Mouse (Mus musculus) ES-E14 (cell line): ENCODE data around the gene Ddc. TPM values are rescaled to one million over a fixed set of nuclear protein-coding genes. Genes with fewer than 3 reads are reported as not detected.

Source experiments
- DNase-seq: peaks from one replicate; pipeline ENCODE4 v3.0.0-alpha.2; 2013; ENCODE audit warnings: low read depth, low spot score
- H3K27ac ChIP-seq: 2 replicates; pipeline ENCODE4 v1.5.1; 2012; ENCODE audit warnings: low read depth, mild to moderate bottlenecking, low read length, moderate library complexity, mixed read lengths; ENCODE audit not compliant: poor library complexity, insufficient read depth, severe bottlenecking
- H3K36me3 ChIP-seq: 2 replicates; pipeline ENCODE4 v1.6.1; 2012; ENCODE audit warnings: mild to moderate bottlenecking, low read length, moderate library complexity, mixed read lengths; ENCODE audit not compliant: control insufficient read depth, poor library complexity, insufficient read depth, severe bottlenecking
- H3K4me1 ChIP-seq, 2 experiments: fragments of 150-350 bp in 1 of 2; sonication (generic) in 1 of 2; 2 replicates each; pipeline ENCODE4 v1.6.1; 2012; ENCODE audit warnings: low read length in 2 of 2, mild to moderate bottlenecking in 1 of 2, mixed read lengths in 1 of 2; ENCODE audit not compliant: control insufficient read depth in 2 of 2, insufficient read depth in 2 of 2, poor library complexity in 1 of 2
- H3K4me3 ChIP-seq, 2 experiments: fragments of 150-350 bp in 1 of 2; sonication (generic) in 1 of 2; 2 replicates each; pipeline ENCODE4 v1.5.1; 2012; ENCODE audit warnings: low read length in 2 of 2, low read depth in 1 of 2, mild to moderate bottlenecking in 1 of 2, mixed read lengths in 1 of 2; ENCODE audit not compliant: insufficient read depth in 1 of 2, poor library complexity in 1 of 2, severe bottlenecking in 1 of 2
- H3K9ac ChIP-seq: 2 replicates; pipeline ENCODE4 v1.6.1; 2012; ENCODE audit warnings: low read depth, mild to moderate bottlenecking, low read length, mixed read lengths; ENCODE audit not compliant: poor library complexity, insufficient read depth, severe bottlenecking
- H3K9me3 ChIP-seq: fragments of 150-350 bp; sonication (generic); 2 replicates; pipeline ENCODE4 v1.6.1; 2012; ENCODE audit warnings: low read depth, mild to moderate bottlenecking, low read length; ENCODE audit not compliant: control insufficient read depth, insufficient read depth
- CHD2 ChIP-seq: IDR thresholded peaks from 2 replicates; pipeline ENCODE4 v1.6.1; 2014; ENCODE audit warnings: mild to moderate bottlenecking, low read depth, low read length, inconsistent platforms
- HCFC1 ChIP-seq: IDR thresholded peaks from 2 replicates; pipeline ENCODE4 v1.6.1; 2012; ENCODE audit warnings: low read length, inconsistent platforms, borderline replicate concordance; ENCODE audit not compliant: insufficient read depth
- MAFK ChIP-seq: IDR thresholded peaks from 2 replicates; pipeline ENCODE4 v1.6.1; 2014; ENCODE audit warnings: mild to moderate bottlenecking, low read depth, low read length, inconsistent platforms; ENCODE audit not compliant: insufficient read depth
- ZC3H11A ChIP-seq: IDR thresholded peaks from 2 replicates; pipeline ENCODE4 v1.6.1; 2012; ENCODE audit warnings: low read depth, mild to moderate bottlenecking, inconsistent platforms, low read length, borderline replicate concordance
- ZNF384 ChIP-seq: IDR thresholded peaks from 2 replicates; pipeline ENCODE4 v1.6.1; 2012; ENCODE audit warnings: low read depth, low read length, inconsistent platforms
- in situ Hi-C, 2 experiments: fragments of 600-800 bp; cut with MboI; formaldehyde crosslinking; loops; one replicate each; pipeline ENCODE4 v1.15.1; 2025; ENCODE audit warnings: low sequenced_read_pairs in 2 of 2, inconsistent platforms in 1 of 2; ENCODE audit not compliant: unreplicated experiment in 2 of 2
- total RNA-seq: library from RNA; depleted of rRNA; stranded (reverse); fragments of 300-350 nt; gene quantifications from 2 replicates; pipeline ENCODE4 v1.2.3, GENCODE M21; 2012

The Ddc gene
- total RNA-seq, 1 experiment = 29.1 TPM

- Histone ChIP-seq H3K27ac (no peak overlapping the region), H3K9ac (no peak overlapping the region), H3K9me3 (no peaks in the 10 kb centered on the region), H3K36me3 (no peaks in the 10 kb centered on the region), H3K4me1 (no peaks in the 10 kb centered on the region), H3K4me3 (no peak overlapping the region)
- TF ChIP-seq HCFC1 (no peak), MAFK (no peak), CHD2 (no peak), ZC3H11A (peak; percentile 62; the same call in 1 of the 2 replicates)
- peak; percentile 76 for DNase-seq
- in situ Hi-C loops = no loop called here
Measured at GRCm38 (mm10) chr11:11788521-11788974, 109.4 kb downstream of the Ddc start.

- Histone ChIP-seq H3K36me3 (no peaks in the 10 kb centered on the region), H3K27ac (no peak overlapping the region), H3K9ac (no peak overlapping the region), H3K4me3 (no peak overlapping the region), H3K9me3 (no peaks in the 10 kb centered on the region), H3K4me1 (no peaks in the 10 kb centered on the region)
- TF ChIP-seq ZC3H11A = no peak
- TF ChIP-seq HCFC1 = no peak
- no peak for TF ChIP-seq MAFK
- TF ChIP-seq ZNF384 = no peak
- TF ChIP-seq CHD2 = no peak
- DNase-seq = no peak
- in situ Hi-C loops = no loop called here
Measured at GRCm38 (mm10) chr11:11785457-11785856, 112.5 kb downstream of the Ddc start.

GRCm38 (mm10) chr11:11781728-11782127, 116.2 kb downstream of the Ddc start:
- H3K36me3 ChIP-seq = no peaks in the 10 kb centered on the region
- DNase-seq = no peak
- H3K4me3 ChIP-seq = no peak overlapping the region
- no peak overlapping the region for H3K9ac ChIP-seq
- H3K27ac ChIP-seq = no peak overlapping the region
- TF ChIP-seq MAFK (no peak), HCFC1 (no peak), ZC3H11A (no peak), ZNF384 (no peak), CHD2 (no peak)
- H3K9me3 ChIP-seq = no peaks in the 10 kb centered on the region
- in situ Hi-C loops = no loop called here
- no peaks in the 10 kb centered on the region for H3K4me1 ChIP-seq

- in situ Hi-C loops = no loop called here
- no peak overlapping the region for H3K27ac ChIP-seq
- DNase-seq = no peak
- H3K9me3 ChIP-seq = no peaks in the 10 kb centered on the region
- no peak overlapping the region for H3K9ac ChIP-seq
- H3K4me1 ChIP-seq = no peaks in the 10 kb centered on the region
- no peak overlapping the region for H3K4me3 ChIP-seq
- TF ChIP-seq ZC3H11A = no peak
- TF ChIP-seq MAFK = no peak
- TF ChIP-seq ZNF384 = no peak
- TF ChIP-seq CHD2 = no peak
- no peaks in the 10 kb centered on the region for H3K36me3 ChIP-seq
Measured at GRCm38 (mm10) chr11:11778345-11778744, 119.6 kb downstream of the Ddc start.

- no peaks in the 10 kb centered on the region for H3K36me3 ChIP-seq
- no peaks in the 10 kb centered on the region for H3K4me1 ChIP-seq
- H3K4me3 ChIP-seq = no peak overlapping the region
- DNase-seq = no peak
- no peak overlapping the region for H3K27ac ChIP-seq
- H3K9me3 ChIP-seq = no peaks in the 10 kb centered on the region
- H3K9ac ChIP-seq = no peak overlapping the region
- in situ Hi-C loops = no loop called here
- TF ChIP-seq ZC3H11A = no peak
- TF ChIP-seq ZNF384 = no peak
- no peak for TF ChIP-seq MAFK
- no peak for TF ChIP-seq CHD2
- TF ChIP-seq HCFC1 = no peak
Measured at GRCm38 (mm10) chr11:11777796-11778195, 120.1 kb downstream of the Ddc start.
